Mouse (Mus musculus) hindbrain, postnatal 0 days (tissue): ENCODE results near the gene Hbb-bt. TPM values are rescaled to one million over a fixed set of nuclear protein-coding genes. Genes with fewer than 3 reads are reported as not detected.

Source experiments
- ATAC-seq: fragments of 200-750 bp; cut with Nextera tagmentation; 2 replicates; pipeline ENCODE4 v1.8.0; 2017; ENCODE audit warnings: mild to moderate bottlenecking, moderate TSS enrichment, moderate library complexity
- DNase-seq: peaks from one replicate; pipeline ENCODE4 v3.0.0-alpha.2; 2015; ENCODE audit warnings: low spot score
- H3K27ac ChIP-seq: fragments of 300-500 bp; sonication (generic); 2 replicates; pipeline ENCODE4 v1.5.1; 2014; ENCODE audit warnings: mild to moderate bottlenecking
- H3K27me3 ChIP-seq: fragments of 300-500 bp; sonication (generic); 2 replicates; pipeline ENCODE4 v1.6.1; 2014; ENCODE audit warnings: low read length, mixed read lengths; ENCODE audit not compliant: insufficient read depth
- H3K36me3 ChIP-seq: fragments of 300-500 bp; sonication (generic); 2 replicates; pipeline ENCODE4 v1.6.1; 2014; ENCODE audit warnings: low read length, mixed read lengths; ENCODE audit not compliant: insufficient read depth
- H3K4me1 ChIP-seq: fragments of 300-500 bp; sonication (generic); 2 replicates; pipeline ENCODE4 v1.6.1; 2014; ENCODE audit warnings: antibody characterized with exemption, low read length, mixed read lengths; ENCODE audit not compliant: insufficient read depth
- H3K4me2 ChIP-seq: fragments of 300-500 bp; sonication (generic); 2 replicates; pipeline ENCODE4 v1.6.1; 2014; ENCODE audit warnings: low read depth, mild to moderate bottlenecking, low read length, moderate library complexity, mixed read lengths
- H3K4me3 ChIP-seq: fragments of 300-500 bp; sonication (generic); 2 replicates; pipeline ENCODE4 v1.5.1; 2014; ENCODE audit warnings: low read length
- H3K9ac ChIP-seq: fragments of 300-500 bp; sonication (generic); replicated peaks from 2 replicates; pipeline ENCODE4 v1.6.1; 2014; ENCODE audit warnings: mild to moderate bottlenecking, low read length, moderate library complexity, mixed read lengths
- H3K9me3 ChIP-seq: fragments of 300-500 bp; sonication (generic); 2 replicates; pipeline ENCODE4 v1.6.1; 2016; ENCODE audit warnings: low read length, mixed read lengths
- CTCF ChIP-seq: IDR thresholded peaks from 2 replicates; pipeline ENCODE4 v1.5.1; 2016; ENCODE audit warnings: antibody characterized with exemption, control low read depth, low read depth
- WGBS: fragments of 180-500 bp; shearing (Covaris S2); extraction: QIAGEN DNeasy Blood & Tissue Kit; methylation state at CpG from one replicate; pipeline ENCODE4 v1.1.7; 2014; 5-methylcytosine and 5-hydroxymethylcytosine counted together
- polyA plus RNA-seq: library from polyadenylated mRNA; unstranded; fragments of >200 nt; fragmentation: Nextera tagmentation; extraction: Ambion mirVana; gene quantifications from 2 replicates; pipeline ENCODE4 v1.2.1, GENCODE M21; 2015
- total RNA-seq: library from RNA; depleted of rRNA; stranded (reverse); fragments of >200 nt; gene quantifications from 2 replicates; pipeline ENCODE4 v1.2.3, GENCODE M21; 2014; rRNA removed

Hbb-bt gene
- total RNA-seq: 146 and 311 TPM in 2 replicates
- polyA plus RNA-seq: 213 and 218 TPM in 2 replicates

GRCm38 (mm10) chr7:103813766-103814165 lies at the start of gene Hbb-bt:
TSS of gene Hbb-bt (minus strand) at chr7:103813996.
- ATAC-seq: no peak
- no peak within 1 kb of the TSS for H3K9ac ChIP-seq
- TF ChIP-seq CTCF: no peak
- WGBS: 96% methylated on average over 3 of the region's 3 CpGs
- H3K27me3 ChIP-seq: no peaks in the 10 kb centered on the region
- H3K4me2 ChIP-seq: no peak within 1 kb of the TSS
- no peaks in the 10 kb centered on the region for H3K9me3 ChIP-seq
- no peaks in the 10 kb centered on the region for H3K4me1 ChIP-seq
- no peak for DNase-seq
- no peak within 1 kb of the TSS for H3K27ac ChIP-seq
- H3K4me3 ChIP-seq: no peak within 1 kb of the TSS
- no peaks in the 10 kb centered on the region for H3K36me3 ChIP-seq

- H3K4me3 ChIP-seq: no peak overlapping the region
- H3K4me1 ChIP-seq: no peaks in the 10 kb centered on the region
- H3K9me3 ChIP-seq: no peaks in the 10 kb centered on the region
- H3K4me2 ChIP-seq: no peak overlapping the region
- WGBS: 81% methylated on average over 3 of the region's 3 CpGs
- H3K36me3 ChIP-seq: no peaks in the 10 kb centered on the region
- DNase-seq (no peak), ATAC-seq (no peak)
- H3K27me3 ChIP-seq: no peaks in the 10 kb centered on the region
- TF ChIP-seq CTCF: no peak
- H3K27ac ChIP-seq: no peak overlapping the region
- no peak overlapping the region for H3K9ac ChIP-seq
Observed at GRCm38 (mm10) chr7:103861531-103861930, 47.7 kb upstream of the Hbb-bt start.

GRCm38 (mm10) chr7:103860855-103861254 lies 47.1 kb upstream of the Hbb-bt start:
- no peak overlapping the region for H3K9ac ChIP-seq
- no peak overlapping the region for H3K4me2 ChIP-seq
- no peak for TF ChIP-seq CTCF
- H3K27ac ChIP-seq: no peak overlapping the region
- ATAC-seq (no peak), DNase-seq (no peak)
- H3K4me1 ChIP-seq: no peaks in the 10 kb centered on the region
- 64% methylated on average over 1 of the region's 1 CpGs for WGBS
- H3K27me3 ChIP-seq: no peaks in the 10 kb centered on the region
- H3K4me3 ChIP-seq: no peak overlapping the region
- no peaks in the 10 kb centered on the region for H3K36me3 ChIP-seq
- no peaks in the 10 kb centered on the region for H3K9me3 ChIP-seq

GRCm38 (mm10) chr7:103859076-103859475 lies 45.3 kb upstream of the Hbb-bt start:
- Histone ChIP-seq H3K36me3 (no peaks in the 10 kb centered on the region), H3K4me3 (no peak overlapping the region), H3K4me2 (no peak overlapping the region), H3K27me3 (no peaks in the 10 kb centered on the region), H3K9me3 (no peaks in the 10 kb centered on the region), H3K4me1 (no peaks in the 10 kb centered on the region), H3K27ac (no peak overlapping the region), H3K9ac (no peak overlapping the region)
- no peak for DNase-seq
- no peak for ATAC-seq
- 71% methylated on average over 2 of the region's 2 CpGs for WGBS
- TF ChIP-seq CTCF: no peak

- WGBS: 70% methylated on average over 1 of the region's 1 CpGs
- H3K27me3 ChIP-seq: no peaks in the 10 kb centered on the region
- H3K9ac ChIP-seq: no peak overlapping the region
- no peak overlapping the region for H3K4me3 ChIP-seq
- H3K4me2 ChIP-seq: no peak overlapping the region
- no peaks in the 10 kb centered on the region for H3K36me3 ChIP-seq
- no peak overlapping the region for H3K27ac ChIP-seq
- no peaks in the 10 kb centered on the region for H3K4me1 ChIP-seq
- DNase-seq (no peak), ATAC-seq (no peak)
- no peaks in the 10 kb centered on the region for H3K9me3 ChIP-seq
- no peak for TF ChIP-seq CTCF
Observed at GRCm38 (mm10) chr7:103854669-103855068, 40.9 kb upstream of the Hbb-bt start.

GRCm38 (mm10) chr7:103853090-103853489 lies 39.3 kb upstream of the Hbb-bt start, which contains the start of gene Hbb-y:
TSS of gene Hbb-y (minus strand) at chr7:103853216.
- no peak within 1 kb of the TSS for H3K4me2 ChIP-seq
- ATAC-seq (no peak), DNase-seq (no peak)
- H3K9me3 ChIP-seq: no peaks in the 10 kb centered on the region
- TF ChIP-seq CTCF: no peak
- H3K27ac ChIP-seq: no peak within 1 kb of the TSS
- H3K36me3 ChIP-seq: no peaks in the 10 kb centered on the region
- H3K4me3 ChIP-seq: no peak within 1 kb of the TSS
- no peaks in the 10 kb centered on the region for H3K27me3 ChIP-seq
- no peaks in the 10 kb centered on the region for H3K4me1 ChIP-seq
- 61% methylated on average over 2 of the region's 2 CpGs for WGBS
- H3K9ac ChIP-seq: no peak within 1 kb of the TSS

- no peak overlapping the region for H3K4me3 ChIP-seq
- ATAC-seq (no peak), DNase-seq (no peak)
- WGBS: 69% methylated on average over 2 of the region's 2 CpGs
- no peaks in the 10 kb centered on the region for H3K4me1 ChIP-seq
- H3K4me2 ChIP-seq: no peak overlapping the region
- H3K27me3 ChIP-seq: no peaks in the 10 kb centered on the region
- no peaks in the 10 kb centered on the region for H3K36me3 ChIP-seq
- H3K27ac ChIP-seq: no peak overlapping the region
- no peaks in the 10 kb centered on the region for H3K9me3 ChIP-seq
- no peak for TF ChIP-seq CTCF
- H3K9ac ChIP-seq: no peak overlapping the region
Observed at GRCm38 (mm10) chr7:103844525-103845325, 30.9 kb upstream of the Hbb-bt start.
